Comparison of ENCODE assay signal across 20 mouse cellular contexts in genomic region chr7:69510389-69510788, GRCm38 (mm10).
DNase-seq lines count a peak whose midpoint lies in the region; ATAC-seq and TF ChIP-seq lines count a peak whose summit lies in the region.
"Had no signal": no experiment of that assay in that cellular context is flagged by ENCODE, and none has a peak within 500 bp of the region (broad histone marks: within the 10 kb centered on the region; RNA-seq: fewer than 3 reads in every experiment).

No protein-coding gene starts in this region.

- peak overlapping the region; percentile 26 for H3K4me3 ChIP-seq in heart, embryonic 15.5 days
- peak overlapping the region; percentile 7; the same call in 1 of the 2 replicates for H3K4me3 ChIP-seq in lung, embryonic 15.5 days
- H3K4me3 ChIP-seq in lung, postnatal 0 days (ENCODE audit: low read depth, low read length), result no peak overlapping the region
- H3K4me3 ChIP-seq in forebrain, embryonic 15.5 days, result no peak overlapping the region
- H3K4me3 ChIP-seq: embryonic facial prominence, embryonic 15.5 days; intestine, embryonic 15.5 days; limb, embryonic 13.5 days; liver, embryonic 15.5 days; midbrain, embryonic 12.5 days; neural tube, embryonic 13.5 days had no signal

- H3K36me3 ChIP-seq in heart, embryonic 15.5 days, result no peaks in the 10 kb centered on the region
- no peaks in the 10 kb centered on the region for H3K36me3 ChIP-seq in lung, embryonic 15.5 days
- no peaks in the 10 kb centered on the region for H3K36me3 ChIP-seq in lung, postnatal 0 days (ENCODE audit: insufficient read depth, low read length)
- H3K36me3 ChIP-seq in forebrain, embryonic 15.5 days, result no peaks in the 10 kb centered on the region
- H3K36me3 ChIP-seq: embryonic facial prominence, embryonic 15.5 days; intestine, embryonic 15.5 days; limb, embryonic 13.5 days; liver, embryonic 15.5 days; midbrain, embryonic 12.5 days; neural tube, embryonic 13.5 days had no signal

- H3K27me3 ChIP-seq in heart, embryonic 15.5 days, result no peaks in the 10 kb centered on the region
- no peaks in the 10 kb centered on the region for H3K27me3 ChIP-seq in lung, embryonic 15.5 days
- no peaks in the 10 kb centered on the region for H3K27me3 ChIP-seq in lung, postnatal 0 days (replicated peaks; ENCODE audit: insufficient read depth, low read length)
- H3K27me3 ChIP-seq in forebrain, embryonic 15.5 days, result no peaks in the 10 kb centered on the region
- H3K27me3 ChIP-seq: embryonic facial prominence, embryonic 15.5 days; intestine, embryonic 15.5 days; limb, embryonic 13.5 days; liver, embryonic 15.5 days; midbrain, embryonic 12.5 days; neural tube, embryonic 13.5 days had no signal

- no peak for TF ChIP-seq EP300 in lung, postnatal 0 days (IDR thresholded peaks at IDR 0.05)

- H3K9me3 ChIP-seq in heart, embryonic 15.5 days (replicated peaks), result no peaks in the 10 kb centered on the region
- H3K9me3 ChIP-seq in lung, embryonic 15.5 days, result no peaks in the 10 kb centered on the region
- H3K9me3 ChIP-seq in lung, postnatal 0 days (ENCODE audit: low read length), result no peaks in the 10 kb centered on the region
- H3K9me3 ChIP-seq in forebrain, embryonic 15.5 days, result no peaks in the 10 kb centered on the region
- H3K9me3 ChIP-seq: embryonic facial prominence, embryonic 15.5 days; intestine, embryonic 15.5 days; limb, embryonic 13.5 days; liver, embryonic 15.5 days; midbrain, embryonic 12.5 days; neural tube, embryonic 13.5 days had no signal

- TF ChIP-seq POLR2A in brain, embryonic 14.5 days (IDR thresholded peaks at IDR 0.05; ENCODE audit: borderline replicate concordance, extremely low read depth, insufficient read depth, insufficient read length, poor library complexity, severe bottlenecking), result no peak

- H3K27ac ChIP-seq in heart, embryonic 15.5 days, result no peak overlapping the region
- no peak overlapping the region for H3K27ac ChIP-seq in lung, embryonic 15.5 days
- H3K27ac ChIP-seq in lung, postnatal 0 days (ENCODE audit: low read length), result no peak overlapping the region
- no peak overlapping the region for H3K27ac ChIP-seq in forebrain, embryonic 15.5 days (replicated peaks)
- H3K27ac ChIP-seq: embryonic facial prominence, embryonic 15.5 days; intestine, embryonic 15.5 days; limb, embryonic 13.5 days; liver, embryonic 15.5 days; midbrain, embryonic 12.5 days; neural tube, embryonic 13.5 days had no signal

- no peak for DNase-seq in heart, adult 8-10 months (ENCODE audit: low spot score)
- no peak for DNase-seq in lung, postnatal 0 days (ENCODE audit: low spot score)
- peak; percentile 61 for DNase-seq in brain, embryonic 14.5 days (ENCODE audit: low read depth)
- DNase-seq in natural killer cell, adult 2 months (ENCODE audit: low spot score in 2 of 2), result no peak
- DNase-seq in embryo, embryonic 9.5 days (ENCODE audit: extremely low spot score), result no peak
- DNase-seq: adrenal gland, adult 8-10 months; cerebellum, adult 8-10 months; gastrocnemius, postnatal 36 days; lung, postnatal 36 days; thymus, postnatal 36 days had no signal

- WGBS in heart, embryonic 15.5 days, result 54% methylated on average over 8 of the region's 8 CpGs
- WGBS in lung, embryonic 15.5 days, result 49% methylated on average over 8 of the region's 8 CpGs
- WGBS in lung, postnatal 0 days, result 39% methylated on average over 8 of the region's 8 CpGs
- 37% methylated on average over 8 of the region's 8 CpGs for WGBS in forebrain, embryonic 15.5 days

- TF ChIP-seq CTCF in lung, postnatal 0 days (IDR thresholded peaks at IDR 0.05), result no peak
- no peak for TF ChIP-seq CTCF in brain, embryonic 14.5 days (IDR thresholded peaks at IDR 0.05; ENCODE audit: borderline replicate concordance, extremely low read depth, insufficient read depth, insufficient read length)

- no peak overlapping the region for H3K9ac ChIP-seq in heart, embryonic 15.5 days
- no peak overlapping the region for H3K9ac ChIP-seq in lung, embryonic 15.5 days
- H3K9ac ChIP-seq in lung, postnatal 0 days (replicated peaks; ENCODE audit: low read depth), result no peak overlapping the region
- H3K9ac ChIP-seq in forebrain, embryonic 15.5 days (replicated peaks), result no peak overlapping the region
- H3K9ac ChIP-seq: embryonic facial prominence, embryonic 15.5 days; intestine, embryonic 15.5 days; limb, embryonic 13.5 days; liver, embryonic 15.5 days; midbrain, embryonic 12.5 days; neural tube, embryonic 13.5 days had no signal

- ATAC-seq in heart, embryonic 15.5 days (replicated peaks; ENCODE audit: insufficient number of reproducible peaks, insufficient read depth, low FRiP score, low read depth), result no peak
- ATAC-seq in lung, embryonic 15.5 days (ENCODE audit: borderline replicate concordance, extremely low read depth, low FRiP score, low TSS enrichment), result no peak
- no peak for ATAC-seq in lung, postnatal 0 days
- ATAC-seq in forebrain, embryonic 15.5 days (replicated peaks), result no peak
- ATAC-seq: CD4-positive, CD25-positive, alpha-beta regulatory T cell, adult 4 months; intestine, embryonic 15.5 days had no signal

- H3K4me2 ChIP-seq in heart, embryonic 15.5 days, result peak overlapping the region; percentile 40
- no peak overlapping the region for H3K4me2 ChIP-seq in lung, embryonic 15.5 days
- H3K4me2 ChIP-seq in lung, postnatal 0 days (replicated peaks; ENCODE audit: low read depth, low read length), result no peak overlapping the region
- H3K4me2 ChIP-seq in forebrain, embryonic 15.5 days (replicated peaks), result 0 out of 2 replicates have a peak overlapping the region, but pooled peaks have one; percentile 9
- H3K4me2 ChIP-seq: embryonic facial prominence, embryonic 15.5 days; intestine, embryonic 15.5 days; limb, embryonic 13.5 days; liver, embryonic 15.5 days; midbrain, embryonic 12.5 days; neural tube, embryonic 13.5 days had no signal

- H3K4me1 ChIP-seq in heart, embryonic 15.5 days (replicated peaks), result no peaks in the 10 kb centered on the region
- H3K4me1 ChIP-seq in lung, embryonic 15.5 days, result no peaks in the 10 kb centered on the region
- H3K4me1 ChIP-seq in lung, postnatal 0 days (ENCODE audit: insufficient read depth, low read depth, low read length), result no peaks in the 10 kb centered on the region
- H3K4me1 ChIP-seq in forebrain, embryonic 15.5 days, result no peaks in the 10 kb centered on the region
- H3K4me1 ChIP-seq: embryonic facial prominence, embryonic 15.5 days; intestine, embryonic 15.5 days; limb, embryonic 13.5 days; liver, embryonic 15.5 days; midbrain, embryonic 12.5 days; neural tube, embryonic 13.5 days had no signal

Comparison
In these comparisons a context has a peak if more than half of its experiments do, and no peak if none do; other contexts are left out.
1. H3K4me3 ChIP-seq: peak in heart, embryonic 15.5 days (single experiment) and lung, embryonic 15.5 days (single experiment); none in lung, postnatal 0 days (single experiment) and forebrain, embryonic 15.5 days (single experiment).
2. H3K4me2 ChIP-seq: peak in heart, embryonic 15.5 days (single experiment) and forebrain, embryonic 15.5 days (single experiment); none in lung, embryonic 15.5 days (single experiment) and lung, postnatal 0 days (single experiment).